In genomic region chr1:74437702-74438427, GRCm38 (mm10) we compare ENCODE assay signal across 9 mouse cellular contexts. TPM values are rescaled to one million over a fixed set of nuclear protein-coding genes. Genes with fewer than 3 reads are reported as not detected.
DNase-seq lines count a peak whose midpoint lies in the region; ATAC-seq and TF ChIP-seq lines count a peak whose summit lies in the region.
"Had no signal": no experiment of that assay in that cellular context is flagged by ENCODE, and none has a peak within 500 bp of the region (broad histone marks: within the 10 kb centered on the region; RNA-seq: fewer than 3 reads in every experiment).

No protein-coding gene starts in this region.

- no peaks in the 10 kb centered on the region for H3K9me3 ChIP-seq in midbrain, postnatal 0 days (ENCODE audit: low read length)
- no peaks in the 10 kb centered on the region for H3K9me3 ChIP-seq in midbrain, embryonic 11.5 days (ENCODE audit: control insufficient read depth, low read length)
- H3K9me3 ChIP-seq in heart, embryonic 15.5 days (replicated peaks): no peaks in the 10 kb centered on the region
- H3K9me3 ChIP-seq: limb, embryonic 13.5 days had no signal

- TF ChIP-seq CTCF in midbrain, postnatal 0 days (IDR thresholded peaks at IDR 0.05): no peak

- H3K4me3 ChIP-seq in midbrain, postnatal 0 days (ENCODE audit: low read depth, low read length): no peak overlapping the region
- no peak overlapping the region for H3K4me3 ChIP-seq in midbrain, embryonic 11.5 days (ENCODE audit: low read depth, low read length)
- H3K4me3 ChIP-seq in heart, embryonic 15.5 days: no peak overlapping the region
- H3K4me3 ChIP-seq: limb, embryonic 13.5 days had no signal

- DNase-seq in midbrain, postnatal 0 days (ENCODE audit: low spot score): peak; percentile 32
- DNase-seq in midbrain, embryonic 11.5 days (ENCODE audit: low spot score, missing footprints): no peak
- DNase-seq in adrenal gland, adult (ENCODE audit: inconsistent age in 2 of 2, low spot score in 1 of 2): peak; percentile 89 to 94
- DNase-seq in lung, postnatal 4 days: peak; percentile 46 to 56
- DNase-seq in thymus, postnatal 14 days: no peak
- DNase-seq in thymus, adult 18-20 months: no peak

- H3K27me3 ChIP-seq in midbrain, postnatal 0 days (ENCODE audit: insufficient read depth, low read length): no peaks in the 10 kb centered on the region
- H3K27me3 ChIP-seq in midbrain, embryonic 11.5 days (ENCODE audit: control insufficient read depth, insufficient read depth, low read length): no peaks in the 10 kb centered on the region
- no peaks in the 10 kb centered on the region for H3K27me3 ChIP-seq in heart, embryonic 15.5 days
- H3K27me3 ChIP-seq: limb, embryonic 13.5 days had no signal

- H3K4me2 ChIP-seq in midbrain, postnatal 0 days (ENCODE audit: low read depth, low read length, poor library complexity, severe bottlenecking): no peak overlapping the region
- no peak overlapping the region for H3K4me2 ChIP-seq in midbrain, embryonic 11.5 days
- no peak overlapping the region for H3K4me2 ChIP-seq in heart, embryonic 15.5 days
- H3K4me2 ChIP-seq: limb, embryonic 13.5 days had no signal

- H3K4me1 ChIP-seq in midbrain, postnatal 0 days (ENCODE audit: insufficient read depth, low read length): no peaks in the 10 kb centered on the region
- H3K4me1 ChIP-seq in midbrain, embryonic 11.5 days (ENCODE audit: control insufficient read depth, insufficient read depth, low read length): no peaks in the 10 kb centered on the region
- peaks cover 3% of the 10 kb centered on the region for H3K4me1 ChIP-seq in heart, embryonic 15.5 days (replicated peaks)
- H3K4me1 ChIP-seq: limb, embryonic 13.5 days had no signal

- ATAC-seq in midbrain, postnatal 0 days (ENCODE audit: low FRiP score): peak; percentile 49; the same call in 1 of the 2 replicates
- ATAC-seq in midbrain, embryonic 11.5 days (ENCODE audit: low FRiP score): no peak
- 0 out of 2 replicates have a peak, but pooled peaks have one; percentile 55 for ATAC-seq in heart, embryonic 15.5 days (replicated peaks; ENCODE audit: insufficient number of reproducible peaks, insufficient read depth, low FRiP score, low read depth)
- ATAC-seq in granulocyte monocyte progenitor cell, adult 5-6 weeks (replicated peaks; ENCODE audit: poor library complexity, severe bottlenecking): no peak; the same call in 1 of the 2 replicates

- no peak overlapping the region for H3K27ac ChIP-seq in midbrain, postnatal 0 days (ENCODE audit: low read depth, low read length)
- no peak overlapping the region for H3K27ac ChIP-seq in midbrain, embryonic 11.5 days (ENCODE audit: low read depth, low read length)
- H3K27ac ChIP-seq in heart, embryonic 15.5 days: no peak overlapping the region
- H3K27ac ChIP-seq: limb, embryonic 13.5 days had no signal

- no peak overlapping the region for H3K9ac ChIP-seq in midbrain, postnatal 0 days (replicated peaks; ENCODE audit: low read length, poor library complexity, severe bottlenecking)
- no peak overlapping the region for H3K9ac ChIP-seq in midbrain, embryonic 11.5 days (ENCODE audit: low read length)
- no peak overlapping the region for H3K9ac ChIP-seq in heart, embryonic 15.5 days
- H3K9ac ChIP-seq: limb, embryonic 13.5 days had no signal

- H3K36me3 ChIP-seq in midbrain, postnatal 0 days (ENCODE audit: insufficient read depth, low read length): peaks cover 26% of the 10 kb centered on the region
- H3K36me3 ChIP-seq in midbrain, embryonic 11.5 days (ENCODE audit: control insufficient read depth, insufficient read depth, low read length): peaks cover 6% of the 10 kb centered on the region; the same call in 1 of the 2 replicates
- H3K36me3 ChIP-seq in heart, embryonic 15.5 days: peaks cover 45% of the 10 kb centered on the region

- 74% methylated on average over 8 of the region's 8 CpGs for WGBS in midbrain, postnatal 0 days
- WGBS in midbrain, embryonic 11.5 days: 88% methylated on average over 8 of the region's 8 CpGs
- WGBS in heart, embryonic 15.5 days: 49% methylated on average over 8 of the region's 8 CpGs

RNA-seq across cellular contexts. Expression of gene Vil1, which starts 28.7 kb away (rescaled TPM):
- total RNA-seq in midbrain, postnatal 0 days (2014; rRNA removed): 0.38 and 0.80 TPM in 2 replicates
- polyA plus RNA-seq in midbrain, postnatal 0 days (2015; fragmentation: Nextera tagmentation; extraction: Ambion mirVana): 0.31 and 0.43 TPM in 2 replicates
- 0.19 and 0.23 TPM in 2 replicates for polyA plus RNA-seq in midbrain, embryonic 11.5 days (2014; fragmentation: Nextera tagmentation; extraction: Ambion mirVana)
- 0.26 and 0.38 TPM in 2 replicates for polyA plus RNA-seq in heart, embryonic 15.5 days (2015; fragmentation: Nextera tagmentation; extraction: Ambion mirVana)
- total RNA-seq in granulocyte monocyte progenitor cell, adult 5-6 weeks (2014; fragmentation: Nextera tagmentation): 0.09 TPM in 1 of 2 replicates, not detected in the other
- not detected in 2 replicates for total RNA-seq in granulocyte monocyte progenitor cell, adult 5-6 weeks (2017)

RNA-seq across cellular contexts. Expression of gene Ctdsp1, which starts 46.6 kb away (rescaled TPM):
- 23.9 and 29.3 TPM in 2 replicates for total RNA-seq in midbrain, postnatal 0 days (2014; rRNA removed)
- 11.7 and 12.1 TPM in 2 replicates for polyA plus RNA-seq in midbrain, postnatal 0 days (2015; fragmentation: Nextera tagmentation; extraction: Ambion mirVana)
- polyA plus RNA-seq in midbrain, embryonic 11.5 days (2014; fragmentation: Nextera tagmentation; extraction: Ambion mirVana): 33.4 and 37.9 TPM in 2 replicates
- 55.1 and 68.5 TPM in 2 replicates for polyA plus RNA-seq in heart, embryonic 15.5 days (2015; fragmentation: Nextera tagmentation; extraction: Ambion mirVana)
- 81.8 and 98.1 TPM in 2 replicates for total RNA-seq in granulocyte monocyte progenitor cell, adult 5-6 weeks (2014; fragmentation: Nextera tagmentation)
- 27.7 and 33.9 TPM in 2 replicates for total RNA-seq in granulocyte monocyte progenitor cell, adult 5-6 weeks (2017)

Comparison
In these comparisons a context has a peak if more than half of its experiments do, and no peak if none do; other contexts are left out.
1. ATAC-seq: peak in midbrain, postnatal 0 days (single experiment) and heart, embryonic 15.5 days (single experiment); none in midbrain, embryonic 11.5 days (single experiment) and granulocyte monocyte progenitor cell, adult 5-6 weeks (single experiment).
2. DNase-seq: peak in midbrain, postnatal 0 days (single experiment), adrenal gland, adult (2 of 2) and lung, postnatal 4 days (2 of 2); none in midbrain, embryonic 11.5 days (single experiment), thymus, postnatal 14 days (single experiment) and thymus, adult 18-20 months (0 of 2).